Mouse (Mus musculus): Measurements from ENCODE around the gene Dysf. TPM values are rescaled to one million over a fixed set of nuclear protein-coding genes. Genes with fewer than 3 reads are reported as not detected.
"Not testable (repeated sequence)": the region's sequence is repeated elsewhere in the genome, so short reads cannot be mapped to it uniquely, and the experiment has no call there.

The Dysf gene
- polyA plus RNA-seq, 1 experiment from 2014 or later, result 12.4 TPM

- no peaks in the 10 kb centered on the region for H3K27me3 ChIP-seq
- H3K9ac ChIP-seq, result peak overlapping the region; percentile 53
- peak overlapping the region; percentile 81 for H3K4me2 ChIP-seq
- H3K4me1 ChIP-seq (replicated peaks), result peaks cover 53% of the 10 kb centered on the region
- ATAC-seq (replicated peaks; ENCODE audit: insufficient number of reproducible peaks, insufficient read depth, low FRiP score, low read depth), result peak; percentile 67
- peak overlapping the region; percentile 62 for H3K27ac ChIP-seq
- H3K9me3 ChIP-seq (replicated peaks), result no peaks in the 10 kb centered on the region
- H3K36me3 ChIP-seq, result no peaks in the 10 kb centered on the region
- WGBS, result 4% methylated on average over 28 of the region's 28 CpGs
- peak overlapping the region; percentile 47 for H3K4me3 ChIP-seq
Observed at GRCm38 (mm10) chr6:84018906-84019550, 10.6 kb downstream of the Dysf start.

- Histone ChIP-seq H3K4me3 (peak overlapping the region; percentile 47), H3K4me1 (replicated peaks) (peaks cover 51% of the 10 kb centered on the region)
- 51% methylated on average over 4 of the region's 4 CpGs for WGBS
Observed at GRCm38 (mm10) chr6:84020002-84020401, 11.6 kb downstream of the Dysf start.

GRCm38 (mm10) chr6:84021990-84022389, 13.6 kb downstream of the Dysf start:
- Histone ChIP-seq H3K27ac (peak overlapping the region; percentile 46; the same call in 1 of the 2 replicates), H3K4me1 (replicated peaks) (peaks cover 42% of the 10 kb centered on the region), H3K4me2 (peak overlapping the region; percentile 33), H3K27me3 (no peaks in the 10 kb centered on the region), H3K9me3 (replicated peaks) (no peaks in the 10 kb centered on the region; the same call in 1 of the 2 replicates), H3K36me3 (no peaks in the 10 kb centered on the region; the same call in 1 of the 2 replicates), H3K4me3 (no peak overlapping the region), H3K9ac (no peak overlapping the region)
- 23% methylated on average over 3 of the region's 3 CpGs for WGBS
- 0 out of 2 replicates have a peak, but pooled peaks have one; percentile 26 for ATAC-seq (replicated peaks; ENCODE audit: insufficient number of reproducible peaks, insufficient read depth, low FRiP score, low read depth)

More at GRCm38 (mm10) chr6:84020002-84020401, 11.6 kb downstream of the Dysf start:
- H3K9ac ChIP-seq, result peak overlapping the region; percentile 53; the same call in 1 of the 2 replicates
- H3K9me3 ChIP-seq (replicated peaks), result no peaks in the 10 kb centered on the region
- H3K36me3 ChIP-seq, result no peaks in the 10 kb centered on the region
- no peaks in the 10 kb centered on the region for H3K27me3 ChIP-seq
- peak overlapping the region; percentile 81 for H3K4me2 ChIP-seq
- peak overlapping the region; percentile 62 for H3K27ac ChIP-seq
- no peak for ATAC-seq (replicated peaks; ENCODE audit: insufficient number of reproducible peaks, insufficient read depth, low FRiP score, low read depth)

GRCm38 (mm10) chr6:84025636-84026035, 17.2 kb downstream of the Dysf start:
- H3K27ac ChIP-seq, result no peak overlapping the region
- H3K9me3 ChIP-seq (replicated peaks), result no peaks in the 10 kb centered on the region; the same call in 1 of the 2 replicates
- no peak overlapping the region for H3K4me2 ChIP-seq
- no peak overlapping the region for H3K9ac ChIP-seq
- ATAC-seq (replicated peaks; ENCODE audit: insufficient number of reproducible peaks, insufficient read depth, low FRiP score, low read depth), result no peak
- no peak overlapping the region for H3K4me3 ChIP-seq
- peaks cover 27% of the 10 kb centered on the region for H3K4me1 ChIP-seq (replicated peaks)
- WGBS, result 88% methylated on average over 3 of the region's 3 CpGs
- H3K36me3 ChIP-seq, result no peaks in the 10 kb centered on the region; the same call in 1 of the 2 replicates
- no peaks in the 10 kb centered on the region for H3K27me3 ChIP-seq

- H3K4me1 ChIP-seq (replicated peaks), result peaks cover 5% of the 10 kb centered on the region; the same call in 1 of the 2 replicates
- H3K9me3 ChIP-seq (replicated peaks), result no peaks in the 10 kb centered on the region; the same call in 1 of the 2 replicates
- H3K27ac ChIP-seq, result no peak overlapping the region
- no peak overlapping the region for H3K4me3 ChIP-seq
- no peak overlapping the region for H3K9ac ChIP-seq
- ATAC-seq (replicated peaks; ENCODE audit: insufficient number of reproducible peaks, insufficient read depth, low FRiP score, low read depth), result no peak
- H3K27me3 ChIP-seq, result no peaks in the 10 kb centered on the region
- H3K36me3 ChIP-seq, result no peaks in the 10 kb centered on the region; the same call in 1 of the 2 replicates
- no peak overlapping the region for H3K4me2 ChIP-seq
Observed at GRCm38 (mm10) chr6:84028791-84029190, 20.4 kb downstream of the Dysf start.

GRCm38 (mm10) chr6:84029775-84030174, 21.4 kb downstream of the Dysf start:
- no peak overlapping the region for H3K27ac ChIP-seq
- no peaks in the 10 kb centered on the region; the same call in 1 of the 2 replicates for H3K9me3 ChIP-seq (replicated peaks)
- 87% methylated on average over 7 of the region's 7 CpGs for WGBS
- H3K36me3 ChIP-seq, result no peaks in the 10 kb centered on the region; the same call in 1 of the 2 replicates
- peaks cover 5% of the 10 kb centered on the region; the same call in 1 of the 2 replicates for H3K4me1 ChIP-seq (replicated peaks)
- H3K4me3 ChIP-seq, result no peak overlapping the region
- H3K27me3 ChIP-seq, result no peaks in the 10 kb centered on the region
- no peak overlapping the region for H3K9ac ChIP-seq
- H3K4me2 ChIP-seq, result no peak overlapping the region
- ATAC-seq (replicated peaks; ENCODE audit: insufficient number of reproducible peaks, insufficient read depth, low FRiP score, low read depth), result no peak

- not testable (repeated sequence) for H3K9ac ChIP-seq; H3K9me3 ChIP-seq (replicated peaks); H3K4me1 ChIP-seq (replicated peaks); H3K4me3 ChIP-seq; H3K27ac ChIP-seq; H3K27me3 ChIP-seq; ATAC-seq (replicated peaks; ENCODE audit: insufficient number of reproducible peaks, insufficient read depth, low FRiP score, low read depth); H3K4me2 ChIP-seq; H3K36me3 ChIP-seq
- WGBS, result 34% methylated on average over 5 of the region's 5 CpGs
Observed at GRCm38 (mm10) chr6:84032516-84032915, 24.1 kb downstream of the Dysf start.

- no peaks in the 10 kb centered on the region for H3K9me3 ChIP-seq (replicated peaks)
- no peak overlapping the region for H3K27ac ChIP-seq
- no peak overlapping the region for H3K4me2 ChIP-seq
- no peaks in the 10 kb centered on the region for H3K27me3 ChIP-seq
- H3K4me3 ChIP-seq, result no peak overlapping the region
- H3K4me1 ChIP-seq (replicated peaks), result no peaks in the 10 kb centered on the region
- no peak overlapping the region for H3K9ac ChIP-seq
- WGBS, result 72% methylated on average over 6 of the region's 6 CpGs
- no peak for ATAC-seq (replicated peaks; ENCODE audit: insufficient number of reproducible peaks, insufficient read depth, low FRiP score, low read depth)
- no peaks in the 10 kb centered on the region for H3K36me3 ChIP-seq
Observed at GRCm38 (mm10) chr6:84043251-84043940, 35.0 kb downstream of the Dysf start.

GRCm38 (mm10) chr6:84044679-84045078, 36.3 kb downstream of the Dysf start:
- 86% methylated on average over 3 of the region's 3 CpGs for WGBS
- no peak overlapping the region for H3K27ac ChIP-seq
- H3K4me1 ChIP-seq (replicated peaks), result no peaks in the 10 kb centered on the region
- H3K4me3 ChIP-seq, result no peak overlapping the region
- no peak overlapping the region for H3K4me2 ChIP-seq
- H3K9me3 ChIP-seq (replicated peaks), result no peaks in the 10 kb centered on the region
- ATAC-seq (replicated peaks; ENCODE audit: insufficient number of reproducible peaks, insufficient read depth, low FRiP score, low read depth), result no peak
- H3K27me3 ChIP-seq, result no peaks in the 10 kb centered on the region
- no peak overlapping the region for H3K9ac ChIP-seq
- no peaks in the 10 kb centered on the region for H3K36me3 ChIP-seq

- Histone ChIP-seq H3K27me3 (no peaks in the 10 kb centered on the region), H3K4me1 (replicated peaks) (peaks cover 7% of the 10 kb centered on the region), H3K36me3 (no peaks in the 10 kb centered on the region), H3K9ac (no peak overlapping the region), H3K4me3 (no peak overlapping the region), H3K4me2 (no peak overlapping the region), H3K27ac (peak overlapping the region; percentile 65; the same call in 1 of the 2 replicates), H3K9me3 (replicated peaks) (no peaks in the 10 kb centered on the region)
- peak; percentile 53; the same call in 1 of the 2 replicates for ATAC-seq (replicated peaks; ENCODE audit: insufficient number of reproducible peaks, insufficient read depth, low FRiP score, low read depth)
- 46% methylated on average over 2 of the region's 2 CpGs for WGBS
Observed at GRCm38 (mm10) chr6:84048856-84049255, 40.5 kb downstream of the Dysf start.

GRCm38 (mm10) chr6:84050238-84050637, 41.8 kb downstream of the Dysf start:
- Histone ChIP-seq H3K27ac (no peak overlapping the region), H3K27me3 (no peaks in the 10 kb centered on the region), H3K36me3 (no peaks in the 10 kb centered on the region), H3K9ac (no peak overlapping the region), H3K4me1 (replicated peaks) (peaks cover 12% of the 10 kb centered on the region), H3K4me3 (no peak overlapping the region), H3K9me3 (replicated peaks) (no peaks in the 10 kb centered on the region), H3K4me2 (no peak overlapping the region)
- ATAC-seq (replicated peaks; ENCODE audit: insufficient number of reproducible peaks, insufficient read depth, low FRiP score, low read depth), result no peak
- WGBS, result 78% methylated on average over 4 of the region's 4 CpGs

Data from heart, embryonic 15.5 days (tissue).